In genomic region chr1:146546847-146547428, GRCm38 (mm10) we compare ENCODE assay signal across 25 mouse cellular contexts. TPM values are rescaled to one million over a fixed set of nuclear protein-coding genes. Genes with fewer than 3 reads are reported as not detected.
DNase-seq lines count a peak whose midpoint lies in the region; ATAC-seq and TF ChIP-seq lines count a peak whose summit lies in the region.
"Had no signal": no experiment of that assay in that cellular context is flagged by ENCODE, and none has a peak within 500 bp of the region (broad histone marks: within the 10 kb centered on the region; RNA-seq: fewer than 3 reads in every experiment).

No protein-coding gene starts in this region.

- no peak overlapping the region for H3K4me3 ChIP-seq in forebrain, postnatal 0 days (ENCODE audit: low read depth, low read length)
- no peak overlapping the region for H3K4me3 ChIP-seq in intestine, embryonic 15.5 days (replicated peaks)
- H3K4me3 ChIP-seq: heart, adult 2 months; heart, embryonic 13.5 days; limb, embryonic 12.5 days; midbrain, embryonic 13.5 days had no signal

- H3K27me3 ChIP-seq in forebrain, postnatal 0 days (ENCODE audit: insufficient read depth, low read length), result no peaks in the 10 kb centered on the region
- no peaks in the 10 kb centered on the region for H3K27me3 ChIP-seq in intestine, embryonic 15.5 days (replicated peaks)
- H3K27me3 ChIP-seq: CH12.LX; heart, embryonic 13.5 days; limb, embryonic 12.5 days; midbrain, embryonic 13.5 days; Patski had no signal

- H3K36me3 ChIP-seq in forebrain, postnatal 0 days (ENCODE audit: insufficient read depth), result no peaks in the 10 kb centered on the region
- no peaks in the 10 kb centered on the region for H3K36me3 ChIP-seq in intestine, embryonic 15.5 days
- H3K36me3 ChIP-seq: G1E; heart, embryonic 13.5 days; limb, embryonic 12.5 days; midbrain, embryonic 13.5 days had no signal

- H3K4me1 ChIP-seq in forebrain, postnatal 0 days (ENCODE audit: insufficient read depth), result no peaks in the 10 kb centered on the region
- no peaks in the 10 kb centered on the region for H3K4me1 ChIP-seq in intestine, embryonic 15.5 days (replicated peaks)
- H3K4me1 ChIP-seq: heart, embryonic 13.5 days; limb, embryonic 12.5 days; midbrain, embryonic 13.5 days had no signal

- peak; percentile 72 for ATAC-seq in frontal cortex, adult (ENCODE audit: low TSS enrichment)
- peak; percentile 60; the same call in 1 of the 2 replicates for ATAC-seq in forebrain, postnatal 0 days
- ATAC-seq in intestine, embryonic 15.5 days, result no peak
- ATAC-seq: liver, postnatal 0 days; midbrain, embryonic 13.5 days; Patski had no signal

- no peaks in the 10 kb centered on the region for H3K9me3 ChIP-seq in forebrain, postnatal 0 days (ENCODE audit: low read length)
- H3K9me3 ChIP-seq in intestine, embryonic 15.5 days, result no peaks in the 10 kb centered on the region
- H3K9me3 ChIP-seq: G1E; heart, embryonic 13.5 days; limb, embryonic 12.5 days; midbrain, embryonic 13.5 days had no signal

- no peak overlapping the region for H3K9ac ChIP-seq in forebrain, postnatal 0 days
- no peak overlapping the region for H3K9ac ChIP-seq in intestine, embryonic 15.5 days
- H3K9ac ChIP-seq: heart, embryonic 13.5 days; limb, embryonic 12.5 days; liver, postnatal 0 days; midbrain, embryonic 13.5 days had no signal

- no peak for TF ChIP-seq CTCF in forebrain, postnatal 0 days (IDR thresholded peaks at IDR 0.05; ENCODE audit: low read depth)

- H3K27ac ChIP-seq in forebrain, postnatal 0 days (ENCODE audit: low read depth, low read length), result no peak overlapping the region
- no peak overlapping the region for H3K27ac ChIP-seq in intestine, embryonic 15.5 days
- H3K27ac ChIP-seq: heart, adult 2 months; heart, embryonic 13.5 days; limb, embryonic 12.5 days; midbrain, embryonic 13.5 days had no signal

- no peak overlapping the region for H3K4me2 ChIP-seq in forebrain, postnatal 0 days (ENCODE audit: low read depth)
- H3K4me2 ChIP-seq in intestine, embryonic 15.5 days (replicated peaks), result no peak overlapping the region
- H3K4me2 ChIP-seq: heart, embryonic 13.5 days; limb, embryonic 12.5 days; liver, embryonic 11.5 days; midbrain, embryonic 13.5 days had no signal

- DNase-seq in frontal cortex, postnatal 25 days (ENCODE audit: low spot score in 2 of 2), result no peak
- peak; percentile 34 to 35 for DNase-seq in right cerebral cortex, adult 2 months (ENCODE audit: low spot score in 2 of 2)
- DNase-seq in right cerebral cortex, postnatal 36 days (ENCODE audit: low spot score in 2 of 2), result no peak
- peak; percentile 62 for DNase-seq in forebrain, postnatal 0 days
- peak; percentile 15 for DNase-seq in right cerebral cortex, postnatal 14 days
- DNase-seq in lung, adult 18-20 months, result no peak
- DNase-seq: adrenal gland, adult 2 months; B cell, adult 2 months; gastrocnemius, postnatal 36 days; heart, adult 2 months; heart, postnatal 14 days; kidney, adult 18-20 months; liver, postnatal 0 days; spleen, adult 18-20 months had no signal

- 52% methylated on average over 2 of the region's 2 CpGs for WGBS in forebrain, postnatal 0 days
- 72% methylated on average over 2 of the region's 2 CpGs for WGBS in intestine, embryonic 15.5 days

RNA-seq across cellular contexts. Expression of gene Brinp3, which starts 52.4 kb away (rescaled TPM):
- 42.4 and 59.0 TPM in 2 replicates for total RNA-seq in forebrain, postnatal 0 days (2014; rRNA removed)
- 19.7 and 32.2 TPM in 2 replicates for polyA plus RNA-seq in forebrain, postnatal 0 days (2015; fragmentation: Nextera tagmentation; extraction: Ambion mirVana)
- 0.90 and 1.2 TPM in 2 replicates for polyA plus RNA-seq in intestine, embryonic 15.5 days (2015; fragmentation: Nextera tagmentation; extraction: Ambion mirVana)
- total RNA-seq: adrenal gland, adult 2 months; CH12.LX; gastrocnemius, adult 18-20 months; gastrocnemius, postnatal 36 days; heart, adult 2 months; heart, postnatal 14 days; megakaryocyte, adult 5-6 weeks had no signal
- polyA plus RNA-seq: G1E; heart, adult 2 months; liver, postnatal 0 days; Patski had no signal

Comparison
In these comparisons a context has a peak if more than half of its experiments do, and no peak if none do; other contexts are left out.
1. DNase-seq: peak in right cerebral cortex, adult 2 months (2 of 2), forebrain, postnatal 0 days (single experiment) and right cerebral cortex, postnatal 14 days (single experiment); none in frontal cortex, postnatal 25 days (0 of 2), right cerebral cortex, postnatal 36 days (0 of 2) and lung, adult 18-20 months (0 of 2).